Mouse (Mus musculus) stomach, embryonic 16.5 days (tissue): ENCODE results near the gene Wipf1. TPM values are rescaled to one million over a fixed set of nuclear protein-coding genes. Genes with fewer than 3 reads are reported as not detected.

Experiments used
- ATAC-seq: fragments of 200-750 bp; cut with Nextera tagmentation; 2 replicates; pipeline ENCODE4 v1.8.0; 2017; ENCODE audit warnings: moderate number of reproducible peaks, moderate TSS enrichment; ENCODE audit not compliant: insufficient read depth, low FRiP score
- H3K27ac ChIP-seq: fragments of 300-500 bp; sonication (generic); 2 replicates; pipeline ENCODE4 v1.5.1; 2014; ENCODE audit warnings: low read length
- H3K27me3 ChIP-seq: fragments of 300-500 bp; sonication (generic); 2 replicates; pipeline ENCODE4 v1.6.1; 2014; ENCODE audit warnings: low read length, control low read depth, mixed read lengths; ENCODE audit not compliant: control insufficient read depth, insufficient read depth
- H3K36me3 ChIP-seq: fragments of 300-500 bp; sonication (generic); 2 replicates; pipeline ENCODE4 v1.6.1; 2014; ENCODE audit warnings: low read length; ENCODE audit not compliant: control insufficient read depth, insufficient read depth
- H3K4me1 ChIP-seq: fragments of 300-500 bp; sonication (generic); 2 replicates; pipeline ENCODE4 v1.6.1; 2014; ENCODE audit warnings: low read length, control low read depth, mixed read lengths; ENCODE audit not compliant: control insufficient read depth, insufficient read depth
- H3K4me2 ChIP-seq: fragments of 300-500 bp; sonication (generic); 2 replicates; pipeline ENCODE4 v1.6.1; 2014; ENCODE audit warnings: low read depth, low read length, mixed read lengths
- H3K4me3 ChIP-seq: fragments of 300-500 bp; sonication (generic); replicated peaks from 2 replicates; pipeline ENCODE4 v1.5.1; 2014; ENCODE audit warnings: mild to moderate bottlenecking, low read length
- H3K9ac ChIP-seq: fragments of 300-500 bp; sonication (generic); 2 replicates; pipeline ENCODE4 v1.6.1; 2014; ENCODE audit warnings: low read length
- H3K9me3 ChIP-seq: fragments of 300-500 bp; sonication (generic); replicated peaks from 2 replicates; pipeline ENCODE4 v1.6.1; 2016; ENCODE audit warnings: low read length, control low read depth; ENCODE audit not compliant: control insufficient read depth
- WGBS: fragments of 180-500 bp; shearing (Covaris S2); extraction: QIAGEN DNeasy Blood & Tissue Kit; methylation state at CpG from one replicate; pipeline ENCODE4 v1.1.7; 2014; 5-methylcytosine and 5-hydroxymethylcytosine counted together
- polyA plus RNA-seq: library from polyadenylated mRNA; unstranded; fragments of >200 nt; fragmentation: Nextera tagmentation; extraction: Ambion mirVana; gene quantifications from 2 replicates; pipeline ENCODE4 v1.2.1, GENCODE M21; 2015

The Wipf1 gene
- polyA plus RNA-seq, 1 experiment from 2014 or later, result 7.0 TPM

DNA sequence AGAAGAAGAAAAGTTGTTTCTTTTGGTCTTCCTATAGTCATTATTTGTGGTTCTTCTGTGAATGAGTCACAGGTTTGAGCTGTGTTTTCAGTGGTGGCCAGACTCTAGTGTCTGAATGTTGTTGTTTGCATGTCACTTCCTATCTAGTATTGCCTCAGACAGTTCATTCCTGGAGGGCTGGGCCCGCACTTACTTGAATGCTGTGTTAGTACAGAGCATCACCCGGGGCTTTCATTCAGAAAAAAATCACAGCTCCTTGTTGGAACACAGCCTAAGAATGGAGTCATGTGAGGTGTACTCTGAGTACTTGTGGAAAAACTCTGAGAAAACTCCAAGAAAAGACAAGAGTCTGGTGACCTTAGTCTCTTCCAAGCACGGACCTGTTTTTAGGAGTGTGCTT is 23.4 kb upstream of the Wipf1 start:
- 61% methylated on average over 3 of the region's 3 CpGs for WGBS

DNA sequence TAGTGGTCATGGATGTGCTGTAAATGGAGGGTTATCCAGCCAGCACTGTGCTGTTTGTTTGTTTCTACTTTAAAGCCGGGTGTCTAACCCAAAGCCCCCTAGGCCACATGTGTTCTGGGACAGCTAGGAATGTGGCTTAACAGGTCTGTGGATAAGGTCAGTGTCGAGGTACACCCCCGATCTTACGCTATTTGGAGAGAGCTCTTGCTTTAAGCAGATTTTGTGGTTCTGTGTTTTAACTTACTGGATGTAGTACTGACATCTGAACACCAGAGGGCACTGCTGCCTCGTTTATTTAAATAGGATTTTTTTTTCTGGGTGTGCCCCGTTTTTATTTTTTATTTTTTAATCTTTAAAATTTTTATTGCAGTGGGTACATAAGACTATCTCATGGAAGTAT is 21.2 kb upstream of the Wipf1 start:
- H3K4me3 ChIP-seq, result no peak overlapping the region
- ATAC-seq, result no peak
- H3K27me3 ChIP-seq, result no peaks in the 10 kb centered on the region
- 14% methylated on average over 6 of the region's 6 CpGs for WGBS
- no peak overlapping the region for H3K4me2 ChIP-seq
- H3K9me3 ChIP-seq, result no peaks in the 10 kb centered on the region
- no peak overlapping the region for H3K9ac ChIP-seq
- H3K4me1 ChIP-seq, result no peaks in the 10 kb centered on the region
- H3K36me3 ChIP-seq, result no peaks in the 10 kb centered on the region
- H3K27ac ChIP-seq, result no peak overlapping the region

More for the DNA sequence above, 23.4 kb upstream of the Wipf1 start:
- H3K27me3 ChIP-seq, result no peaks in the 10 kb centered on the region
- H3K4me1 ChIP-seq, result no peaks in the 10 kb centered on the region
- H3K36me3 ChIP-seq, result no peaks in the 10 kb centered on the region
- no peak for ATAC-seq
- no peak overlapping the region for H3K4me2 ChIP-seq
- no peak overlapping the region for H3K27ac ChIP-seq
- H3K9ac ChIP-seq, result no peak overlapping the region
- H3K9me3 ChIP-seq, result no peaks in the 10 kb centered on the region
- H3K4me3 ChIP-seq, result no peak overlapping the region

DNA sequence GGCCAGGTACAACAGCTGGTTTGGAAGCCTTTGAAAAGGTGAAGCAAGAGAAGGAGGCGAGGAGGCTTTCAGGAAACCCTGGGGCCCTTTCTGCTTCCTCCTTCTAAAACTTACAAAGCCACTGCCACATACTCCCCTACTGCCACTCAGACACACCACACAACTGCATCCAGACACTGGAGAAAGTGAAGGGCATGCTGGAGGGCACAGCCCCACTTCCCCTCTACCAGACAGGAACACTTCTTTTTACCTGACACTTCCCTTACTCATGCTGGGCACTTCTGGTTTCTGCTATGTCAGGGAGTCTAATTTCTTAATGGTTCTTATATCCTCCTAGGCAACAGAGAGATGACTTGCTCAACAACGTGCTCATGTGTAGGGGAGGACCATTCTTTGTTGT is 19.0 kb upstream of the Wipf1 start:
- no peaks in the 10 kb centered on the region for H3K9me3 ChIP-seq

DNA sequence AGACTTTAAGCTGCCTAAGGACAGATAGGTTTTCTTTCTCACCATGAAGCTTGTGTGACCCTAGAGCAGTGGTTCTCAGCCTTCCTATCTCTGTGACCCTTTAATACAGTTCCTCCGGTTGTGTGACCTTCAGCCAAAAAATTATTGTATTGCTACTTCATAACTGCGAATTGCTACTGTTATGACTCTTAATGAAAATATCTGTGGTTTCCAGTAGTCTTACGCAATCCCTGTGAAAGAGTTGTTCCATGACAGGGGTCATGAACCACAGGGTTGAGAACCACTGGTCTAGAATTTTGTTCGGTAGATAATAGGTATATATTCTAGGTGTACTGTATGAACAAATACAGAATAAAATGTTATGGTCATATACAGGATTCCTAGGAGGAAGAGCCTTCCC is 17.7 kb upstream of the Wipf1 start:
- H3K4me2 ChIP-seq, result no peak overlapping the region
- H3K9me3 ChIP-seq, result no peaks in the 10 kb centered on the region
- H3K27ac ChIP-seq, result no peak overlapping the region
- no peaks in the 10 kb centered on the region for H3K36me3 ChIP-seq
- no peak overlapping the region for H3K9ac ChIP-seq
- H3K27me3 ChIP-seq, result no peaks in the 10 kb centered on the region
- no peak overlapping the region for H3K4me3 ChIP-seq
- WGBS, result 87% methylated on average over 4 of the region's 4 CpGs
- no peaks in the 10 kb centered on the region for H3K4me1 ChIP-seq
- no peak for ATAC-seq

More for the DNA sequence above, 19.0 kb upstream of the Wipf1 start:
- Histone ChIP-seq H3K36me3 (no peaks in the 10 kb centered on the region), H3K9ac (no peak overlapping the region), H3K4me1 (no peaks in the 10 kb centered on the region), H3K4me3 (no peak overlapping the region), H3K27ac (no peak overlapping the region), H3K27me3 (no peaks in the 10 kb centered on the region), H3K4me2 (no peak overlapping the region)
- 56% methylated on average over 2 of the region's 2 CpGs for WGBS
- no peak for ATAC-seq

DNA sequence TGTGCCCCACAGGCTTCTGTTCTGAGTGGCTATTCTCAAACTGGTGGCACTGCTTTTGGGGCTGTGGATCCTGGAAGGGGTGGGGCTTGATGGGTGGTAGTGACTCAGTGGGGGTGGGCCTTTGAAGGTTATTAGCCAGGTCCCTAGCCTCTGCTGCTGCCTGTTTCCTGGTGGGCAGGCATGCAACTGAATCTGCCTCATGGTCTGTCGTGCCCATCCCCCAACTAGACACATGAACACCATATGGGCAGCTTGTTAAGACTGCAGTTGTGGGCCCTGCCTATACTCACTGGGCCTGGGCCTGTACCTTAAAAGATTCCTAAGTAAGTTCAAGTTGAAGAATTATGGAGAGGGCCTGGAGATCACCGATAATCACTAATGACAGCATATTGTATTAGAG is 16.0 kb upstream of the Wipf1 start:
- no peak for ATAC-seq
- no peak overlapping the region for H3K9ac ChIP-seq
- no peaks in the 10 kb centered on the region for H3K27me3 ChIP-seq
- no peaks in the 10 kb centered on the region for H3K36me3 ChIP-seq
- H3K27ac ChIP-seq, result no peak overlapping the region
- no peak overlapping the region for H3K4me2 ChIP-seq
- WGBS, result 76% methylated on average over 2 of the region's 2 CpGs
- H3K4me1 ChIP-seq, result peaks cover 2% of the 10 kb centered on the region; the same call in 1 of the 2 replicates
- no peaks in the 10 kb centered on the region for H3K9me3 ChIP-seq
- H3K4me3 ChIP-seq, result no peak overlapping the region

DNA sequence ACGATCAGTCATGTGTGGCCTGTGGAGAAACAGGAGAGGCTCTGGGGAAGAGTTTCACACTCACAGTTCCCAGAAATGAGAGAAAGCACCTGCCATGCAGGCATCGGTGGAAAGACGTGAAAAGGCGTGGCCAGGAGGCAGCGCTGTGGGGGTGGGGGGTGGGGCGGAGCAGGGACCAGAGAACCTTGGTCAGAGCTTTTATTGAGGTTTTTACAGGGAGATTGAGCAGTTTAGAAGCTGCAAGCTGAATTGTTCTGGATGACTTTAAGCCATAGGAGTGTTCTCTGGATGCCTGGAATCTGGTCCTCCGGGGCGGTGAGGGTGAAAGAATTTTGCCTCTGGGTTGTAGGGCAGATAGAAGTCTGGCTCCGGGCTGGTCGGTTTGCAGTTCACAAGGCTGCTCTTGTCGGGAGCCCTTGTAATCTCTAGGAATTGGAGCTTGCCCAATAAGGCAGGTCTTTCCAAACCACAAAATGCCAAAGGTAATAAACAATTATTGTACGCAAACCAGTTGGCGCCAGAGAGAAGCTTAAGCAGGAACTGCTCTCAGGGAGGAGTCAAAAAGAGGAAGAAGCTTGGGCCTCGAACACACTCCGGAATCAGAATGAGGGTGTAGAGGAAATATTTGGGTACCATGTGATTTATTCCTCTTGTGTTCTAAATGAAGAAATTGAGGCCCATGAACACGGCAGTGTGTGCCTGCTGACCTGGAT is 11.1 kb upstream of the Wipf1 start:
- Histone ChIP-seq H3K27ac (no peak overlapping the region), H3K27me3 (no peaks in the 10 kb centered on the region), H3K4me3 (peak overlapping the region; percentile 11; the same call in 1 of the 2 replicates), H3K4me1 (peaks cover 6% of the 10 kb centered on the region; the same call in 1 of the 2 replicates), H3K4me2 (peak overlapping the region; percentile 44), H3K9ac (peak overlapping the region; percentile 3; the same call in 1 of the 2 replicates), H3K9me3 (no peaks in the 10 kb centered on the region), H3K36me3 (no peaks in the 10 kb centered on the region)
- WGBS, result 24% methylated on average over 16 of the region's 16 CpGs
- ATAC-seq, result no peak

DNA sequence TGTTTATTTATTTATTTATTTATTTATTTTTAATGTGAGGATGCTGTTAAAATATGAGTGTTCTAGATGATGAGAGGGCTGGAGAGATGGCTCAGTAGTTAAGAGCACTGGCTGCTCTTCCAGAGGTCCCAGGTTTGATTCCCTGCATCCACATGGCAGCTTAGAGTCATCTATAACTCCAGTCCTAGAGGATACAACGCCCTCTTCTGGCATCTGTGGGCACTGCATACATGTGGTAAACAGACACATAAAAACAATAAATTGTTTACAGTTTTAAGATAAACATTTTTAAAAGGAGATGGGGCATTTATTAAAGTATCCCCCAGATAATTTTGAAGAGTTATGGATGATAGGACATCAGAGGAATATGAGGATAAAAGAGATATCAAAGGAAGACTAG is 10.2 kb upstream of the Wipf1 start:
- Histone ChIP-seq H3K4me3 (no peak overlapping the region), H3K4me2 (no peak overlapping the region), H3K9me3 (no peaks in the 10 kb centered on the region), H3K4me1 (peaks cover 6% of the 10 kb centered on the region; the same call in 1 of the 2 replicates), H3K36me3 (no peaks in the 10 kb centered on the region), H3K9ac (no peak overlapping the region), H3K27me3 (no peaks in the 10 kb centered on the region), H3K27ac (no peak overlapping the region)
- ATAC-seq, result no peak
- 26% methylated on average over 1 of the region's 1 CpGs for WGBS

DNA sequence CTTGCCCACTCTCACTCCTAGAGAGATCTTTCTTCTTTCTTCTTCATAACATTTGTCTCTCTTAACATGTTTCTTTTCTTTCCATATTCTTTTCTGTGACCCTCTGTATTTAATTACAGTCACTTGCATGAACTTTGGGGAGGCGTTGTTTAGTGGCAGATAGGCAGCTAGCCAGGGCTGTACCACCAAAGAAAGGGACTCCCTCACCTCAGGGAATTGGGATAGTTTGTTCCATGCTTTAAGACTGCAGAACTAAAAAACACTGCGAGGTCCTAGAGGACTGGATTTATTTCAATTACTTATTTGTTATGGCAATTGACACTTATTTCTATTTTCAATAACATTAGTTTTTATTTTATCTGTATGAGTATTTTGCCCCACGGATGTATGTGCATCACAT is 9.6 kb upstream of the Wipf1 start:
- no peak overlapping the region for H3K4me3 ChIP-seq
- 78% methylated on average over 3 of the region's 3 CpGs for WGBS
- H3K4me1 ChIP-seq, result peaks cover 6% of the 10 kb centered on the region; the same call in 1 of the 2 replicates
- no peak for ATAC-seq
- no peaks in the 10 kb centered on the region for H3K9me3 ChIP-seq
- H3K4me2 ChIP-seq, result no peak overlapping the region
- no peaks in the 10 kb centered on the region for H3K36me3 ChIP-seq
- no peak overlapping the region for H3K9ac ChIP-seq
- no peaks in the 10 kb centered on the region for H3K27me3 ChIP-seq
- H3K27ac ChIP-seq, result no peak overlapping the region

DNA sequence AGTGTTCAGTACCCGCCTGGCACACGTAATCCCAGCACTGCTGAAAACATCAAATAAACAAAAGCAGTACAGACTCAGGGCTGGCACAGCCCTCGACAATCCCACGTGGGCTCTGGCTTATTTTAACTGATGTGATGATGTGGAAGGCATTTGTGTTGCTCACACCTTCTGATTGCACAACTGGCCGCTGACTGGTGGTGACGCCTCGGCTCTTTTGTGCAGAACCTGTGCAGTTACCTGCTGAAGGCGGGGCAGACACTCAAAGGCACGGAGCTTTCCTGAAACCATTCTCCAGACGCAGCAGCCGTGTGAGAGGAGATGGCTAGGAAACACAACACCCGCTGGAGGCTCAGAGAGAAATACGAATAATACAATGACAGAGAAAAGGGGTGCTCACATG is 9.1 kb upstream of the Wipf1 start:
- H3K27me3 ChIP-seq, result no peaks in the 10 kb centered on the region
- 50% methylated on average over 13 of the region's 13 CpGs for WGBS
- peak; percentile 53; the same call in 1 of the 2 replicates for ATAC-seq

More for the DNA sequence above, 9.1 kb upstream of the Wipf1 start:
- Histone ChIP-seq H3K27ac (no peak overlapping the region), H3K9ac (no peak overlapping the region), H3K4me1 (peaks cover 6% of the 10 kb centered on the region; the same call in 1 of the 2 replicates), H3K36me3 (no peaks in the 10 kb centered on the region), H3K9me3 (no peaks in the 10 kb centered on the region), H3K4me3 (no peak overlapping the region), H3K4me2 (no peak overlapping the region)
